Mouse (Mus musculus) neutrophil, adult 83 days (primary cell): ENCODE data around the gene S1pr3. TPM values are rescaled to one million over a fixed set of nuclear protein-coding genes. Genes with fewer than 3 reads are reported as not detected.

Experiments
- total RNA-seq, 2 experiments: library from RNA; stranded (reverse); gene quantifications; one replicate each; pipeline ENCODE4 v1.2.4; 2023

S1pr3 gene
- 1 to 10 TPM; 2.3 to 2.7 TPM for total RNA-seq

DNA sequence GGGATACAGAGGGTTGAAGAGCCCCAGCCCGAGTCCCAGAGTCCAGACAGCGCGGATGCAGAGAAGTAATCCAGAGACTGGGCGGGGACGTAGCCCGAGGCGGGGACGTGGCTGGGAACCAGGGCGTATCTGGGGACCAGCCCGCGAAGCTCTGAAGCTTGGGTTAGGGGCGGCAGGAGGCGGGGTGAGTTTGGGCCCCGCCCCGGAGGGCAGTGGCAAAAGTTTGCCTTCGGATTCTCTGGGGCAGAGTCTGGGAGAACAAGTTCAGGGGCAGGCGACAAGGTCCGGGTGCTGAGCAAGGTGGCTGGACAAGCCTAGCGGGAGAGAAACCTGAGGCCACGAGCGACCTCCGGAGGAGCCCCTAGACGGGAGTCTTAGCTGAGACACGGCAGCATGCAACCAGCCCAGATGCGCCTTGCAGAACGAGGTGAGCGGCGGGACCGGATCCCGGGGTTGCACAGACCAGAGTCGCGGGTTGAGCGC is at the start of gene S1pr3:
S1pr3 (plus strand) TSS at position 121 of the 483 bp plus-strand sequence.

Other genes starting within 250 kb of the S1pr3 start
- not detected for gene Nxnl2, start 237.6 kb upstream of the S1pr3 start, total RNA-seq
- not detected for gene Shc3, start 160.8 kb downstream of the S1pr3 start, total RNA-seq
- gene Cks2, start 236.6 kb downstream of the S1pr3 start, total RNA-seq = 100 to 1,000 TPM; 101 TPM
- 10 to 100 TPM; 25.0 to 26.8 TPM for gene Secisbp2, start 243.1 kb downstream of the S1pr3 start, total RNA-seq